Mouse (Mus musculus): ENCODE measurements around the gene Klrg1. TPM values are rescaled to one million over a fixed set of nuclear protein-coding genes. Genes with fewer than 3 reads are reported as not detected.

Klrg1 gene
- total and polyA plus RNA-seq, 3 experiments, result 2.0 to 6.0 (median 2.8) TPM

DNA sequence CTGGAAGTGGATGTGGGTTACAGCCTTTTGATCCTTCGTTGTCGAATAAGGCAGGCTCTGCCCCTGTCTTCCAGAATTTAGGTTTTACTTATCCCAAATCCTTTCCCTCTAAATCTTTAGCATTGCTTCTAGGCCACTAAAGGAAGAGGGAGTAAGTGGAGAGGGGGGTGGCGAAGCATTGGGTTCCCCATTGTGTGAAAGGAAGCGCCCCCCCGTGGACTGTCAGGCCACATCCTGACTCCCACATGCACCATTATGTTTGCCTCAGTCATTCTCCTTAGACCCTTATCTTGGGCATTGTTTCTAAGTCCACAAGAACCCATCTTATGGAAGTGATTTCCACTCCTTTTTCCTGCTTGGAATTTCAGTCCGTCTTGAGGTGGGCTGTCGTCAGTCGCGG lies 12.6 kb upstream of the Klrg1 start:
- TF ChIP-seq SMC3 (IDR thresholded peaks at IDR 0.05; ENCODE audit: low read depth, low read length) (peak; percentile 44), CHD2 (IDR thresholded peaks at IDR 0.05; ENCODE audit: low read length) (peak; percentile 35; the same call in 1 of the 2 replicates), RAD21 (IDR thresholded peaks at IDR 0.05; ENCODE audit: low read depth, low read length) (peak; percentile 48), CTCF (conservative IDR thresholded peaks at IDR 0.05 in 1 of 2, IDR thresholded peaks at IDR 0.05 in 1 of 2; ENCODE audit: low read depth in 2 of 2, low read length in 2 of 2) (peak in 1 of 2 experiments; percentile 67; a peak in 3 of 4 replicates), MAZ (IDR thresholded peaks at IDR 0.05; ENCODE audit: low read depth, low read length) (0 out of 2 replicates have a peak, but pooled peaks have one; percentile 28), ZMIZ1 (IDR thresholded peaks at IDR 0.05; ENCODE audit: low read depth, low read length) (0 out of 2 replicates have a peak, but pooled peaks have one; percentile 22), BHLHE40 (IDR thresholded peaks at IDR 0.05; ENCODE audit: low read depth, low read length) (no peak), MEF2A (IDR thresholded peaks at IDR 0.05; ENCODE audit: borderline replicate concordance, low read depth, low read length) (0 out of 2 replicates have a peak, but pooled peaks have one; percentile 30), ELF1 (IDR thresholded peaks at IDR 0.05; ENCODE audit: low read depth, low read length) (peak; percentile 36; the same call in 1 of the 2 replicates), RCOR1 (conservative IDR thresholded peaks at IDR 0.05; ENCODE audit: low read depth, low read length) (no peak), TBP (conservative IDR thresholded peaks at IDR 0.05; ENCODE audit: low read depth, low read length) (0 out of 2 replicates have a peak, but pooled peaks have one; percentile 45), SIN3A (IDR thresholded peaks at IDR 0.05; ENCODE audit: low read length) (0 out of 2 replicates have a peak, but pooled peaks have one; percentile 24), JUN (IDR thresholded peaks at IDR 0.05; ENCODE audit: insufficient read depth, low read depth, low read length) (no peak)
- peaks cover 5% of the 10 kb centered on the region; the same call in 1 of the 2 replicates for H3K79me2 ChIP-seq (replicated peaks; ENCODE audit: control insufficient read depth, extremely low read depth, insufficient read depth, poor library complexity, severe bottlenecking)
- peak overlapping the region; percentile 68; the same call in 1 of the 2 replicates for H3K9ac ChIP-seq (ENCODE audit: insufficient read depth, low read depth)
- H3K36me3 ChIP-seq (replicated peaks in 1 of 2; ENCODE audit: control insufficient read depth in 1 of 2, insufficient read depth in 1 of 2, low read length in 1 of 2), result no peaks in the 10 kb centered on the region
- H3K27me3 ChIP-seq (replicated peaks), result no peaks in the 10 kb centered on the region
- peak overlapping the region in 2 of 3 experiments; percentile 38 to 49 for H3K4me3 ChIP-seq (replicated peaks in 1 of 3; ENCODE audit: low read depth in 2 of 3, low read length in 2 of 3, poor library complexity in 1 of 3)
- in situ Hi-C loops (cut with MboI; ENCODE audit: low pct_ligation_motif_present, low pct_unique_long_range_greater_than_20kb, low sequenced_read_pairs) (no loop called here), dilution Hi-C loops (cut with MboI; ENCODE audit: extremely low pct_ligation_motif_present, extremely low pct_unique_long_range_greater_than_20kb, low sequenced_read_pairs) (no loop called here)
- H3K4me2 ChIP-seq (ENCODE audit: insufficient read depth, low read depth, poor library complexity, severe bottlenecking), result peak overlapping the region; percentile 52
- H3K4me1 ChIP-seq (ENCODE audit: control insufficient read depth in 1 of 2, insufficient read depth in 2 of 2), result peaks cover 18 to 46% of the 10 kb centered on the region in 2 experiments
- H3K27ac ChIP-seq (ENCODE audit: insufficient read depth, low read depth), result peak overlapping the region; percentile 71
- DNase-seq (ENCODE audit: extremely low read depth), result peak; percentile 68
- H3K9me3 ChIP-seq (replicated peaks; ENCODE audit: low read length), result no peaks in the 10 kb centered on the region

DNA sequence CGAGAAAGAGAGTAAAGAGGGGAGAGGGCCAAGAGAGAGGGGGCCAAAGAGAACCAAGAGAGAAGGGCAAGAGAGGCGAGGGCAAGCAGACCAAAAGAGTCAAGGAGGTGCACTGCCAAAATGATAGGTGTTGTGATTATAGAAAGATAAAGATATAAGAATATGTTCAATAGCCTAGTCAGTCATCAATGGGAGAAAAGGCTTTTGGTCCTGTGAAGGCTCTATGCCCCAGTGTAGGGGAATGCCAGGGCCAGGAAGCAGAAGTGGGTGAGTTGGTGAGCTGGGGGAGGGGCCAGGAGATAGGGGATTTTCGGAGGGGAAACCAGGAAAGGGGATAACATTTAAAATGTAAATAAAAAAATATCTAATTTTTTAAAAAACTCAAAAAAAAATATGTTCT lies 11.6 kb upstream of the Klrg1 start:
- H3K4me1 ChIP-seq (ENCODE audit: control insufficient read depth in 1 of 2, insufficient read depth in 2 of 2), result peaks cover 18 to 50% of the 10 kb centered on the region in 2 experiments
- in situ Hi-C loops (cut with MboI; ENCODE audit: low pct_ligation_motif_present, low pct_unique_long_range_greater_than_20kb, low sequenced_read_pairs), result no loop called here
- peaks cover 5% of the 10 kb centered on the region; the same call in 1 of the 2 replicates for H3K79me2 ChIP-seq (replicated peaks; ENCODE audit: control insufficient read depth, extremely low read depth, insufficient read depth, poor library complexity, severe bottlenecking)
- peak; percentile 63 for DNase-seq (ENCODE audit: extremely low read depth)
- H3K27ac ChIP-seq (ENCODE audit: insufficient read depth, low read depth), result peak overlapping the region; percentile 98
- no peaks in the 10 kb centered on the region for H3K36me3 ChIP-seq (replicated peaks in 1 of 2; ENCODE audit: control insufficient read depth in 1 of 2, insufficient read depth in 1 of 2, low read length in 1 of 2)
- peak overlapping the region; percentile 68; the same call in 1 of the 2 replicates for H3K9ac ChIP-seq (ENCODE audit: insufficient read depth, low read depth)
- H3K4me3 ChIP-seq (replicated peaks in 1 of 3; ENCODE audit: low read depth in 2 of 3, low read length in 2 of 3, poor library complexity in 1 of 3), result peak overlapping the region in 1 of 3 experiments; percentile 39
- dilution Hi-C loops (cut with MboI; ENCODE audit: extremely low pct_ligation_motif_present, extremely low pct_unique_long_range_greater_than_20kb, low sequenced_read_pairs), result no loop called here
- peak overlapping the region; percentile 52 for H3K4me2 ChIP-seq (ENCODE audit: insufficient read depth, low read depth, poor library complexity, severe bottlenecking)
- no peaks in the 10 kb centered on the region for H3K9me3 ChIP-seq (replicated peaks; ENCODE audit: low read length)
- no peaks in the 10 kb centered on the region for H3K27me3 ChIP-seq (replicated peaks)
- TF ChIP-seq IRF4 (IDR thresholded peaks at IDR 0.05; ENCODE audit: low read depth, low read length) (no peak; the same call in 1 of the 2 replicates), NRF1 (IDR thresholded peaks at IDR 0.05; ENCODE audit: low read depth, low read length) (no peak), E2F4 (IDR thresholded peaks at IDR 0.05; ENCODE audit: insufficient replicate concordance, low read depth, low read length) (no peak), RCOR1 (conservative IDR thresholded peaks at IDR 0.05; ENCODE audit: low read depth, low read length) (0 out of 2 replicates have a peak, but pooled peaks have one; percentile 25), MEF2A (IDR thresholded peaks at IDR 0.05; ENCODE audit: borderline replicate concordance, low read depth, low read length) (no peak), MAX (IDR thresholded peaks at IDR 0.05; ENCODE audit: low read length) (no peak), KAT2A (IDR thresholded peaks at IDR 0.05; ENCODE audit: insufficient replicate concordance, low read length) (no peak), USF2 (conservative IDR thresholded peaks at IDR 0.05; ENCODE audit: low read depth, low read length) (no peak), ZKSCAN1 (IDR thresholded peaks at IDR 0.05; ENCODE audit: borderline replicate concordance, low read depth, low read length) (no peak), PAX5 (IDR thresholded peaks at IDR 0.05; ENCODE audit: low read length) (no peak), ZMIZ1 (IDR thresholded peaks at IDR 0.05; ENCODE audit: low read depth, low read length) (no peak), CHD2 (IDR thresholded peaks at IDR 0.05; ENCODE audit: low read length) (no peak), ETS1 (conservative IDR thresholded peaks at IDR 0.05; ENCODE audit: low read depth, low read length) (no peak), MYC (IDR thresholded peaks at IDR 0.05; ENCODE audit: low read depth, low read length) (no peak), ZC3H11A (IDR thresholded peaks at IDR 0.05; ENCODE audit: low read depth, low read length) (no peak), HCFC1 (IDR thresholded peaks at IDR 0.05; ENCODE audit: low read depth, low read length) (no peak), BHLHE40 (IDR thresholded peaks at IDR 0.05; ENCODE audit: low read depth, low read length) (0 out of 2 replicates have a peak, but pooled peaks have one; percentile 4), TCF12 (IDR thresholded peaks at IDR 0.05; ENCODE audit: low read depth, low read length) (no peak), UBTF (IDR thresholded peaks at IDR 0.05; ENCODE audit: low read depth, low read length) (no peak), EP300 (IDR thresholded peaks at IDR 0.05; ENCODE audit: low read length) (no peak), CTCF (conservative IDR thresholded peaks at IDR 0.05 in 1 of 2, IDR thresholded peaks at IDR 0.05 in 1 of 2; ENCODE audit: low read depth in 2 of 2, low read length in 2 of 2) (no peak), TBP (conservative IDR thresholded peaks at IDR 0.05; ENCODE audit: low read depth, low read length) (no peak), GABPA (IDR thresholded peaks at IDR 0.05; ENCODE audit: insufficient replicate concordance, low read depth, low read length) (no peak), NELFE (IDR thresholded peaks at IDR 0.05; ENCODE audit: low read depth, low read length) (0 out of 2 replicates have a peak, but pooled peaks have one; percentile 23)

All from CH12.LX (cell line).